Mouse (Mus musculus) kidney, embryonic 14.5 days (tissue): ENCODE results near the gene Ccp110. TPM values are rescaled to one million over a fixed set of nuclear protein-coding genes. Genes with fewer than 3 reads are reported as not detected.

ENCODE experiments used
- polyA plus RNA-seq: library from polyadenylated mRNA; unstranded; fragments of >200 nt; fragmentation: Nextera tagmentation; extraction: Ambion mirVana; gene quantifications from 2 replicates; pipeline ENCODE4 v1.2.1, GENCODE M21; 2014

Ccp110 gene
- polyA plus RNA-seq, 1 experiment from 2014 or later: 13.5 TPM

Other genes starting within 250 kb of the Ccp110 start
- 2.5 and 3.1 TPM in 2 replicates for gene Itpripl2, start 220.6 kb upstream of the Ccp110 start, polyA plus RNA-seq
- 158 and 169 TPM in 2 replicates for gene Coq7, start 179.2 kb upstream of the Ccp110 start, polyA plus RNA-seq
- 1.2 and 2.7 TPM in 2 replicates for gene Tmc7, start 127.8 kb upstream of the Ccp110 start, polyA plus RNA-seq
- 0.09 TPM in 1 of 2 replicates, not detected in the other for gene Tmc5, start 115.3 kb upstream of the Ccp110 start, polyA plus RNA-seq
- 95.2 and 100 TPM in 2 replicates for gene Gde1, start 6.8 kb upstream of the Ccp110 start, polyA plus RNA-seq
- 52.3 and 69.6 TPM in 2 replicates for gene Vps35l, start 27.7 kb downstream of the Ccp110 start, polyA plus RNA-seq
- 3.0 and 4.2 TPM in 2 replicates for gene Iqck, start 143.2 kb downstream of the Ccp110 start, polyA plus RNA-seq
- gene Knop1, start 143.7 kb downstream of the Ccp110 start, polyA plus RNA-seq: 144 and 171 TPM in 2 replicates